Mouse (Mus musculus): ENCODE measurements around the gene Nrde2. TPM values are rescaled to one million over a fixed set of nuclear protein-coding genes. Genes with fewer than 3 reads are reported as not detected.

Gene Nrde2
- total and polyA plus RNA-seq, 3 experiments, result 18.9 to 25.6 (median 23.6) TPM

DNA sequence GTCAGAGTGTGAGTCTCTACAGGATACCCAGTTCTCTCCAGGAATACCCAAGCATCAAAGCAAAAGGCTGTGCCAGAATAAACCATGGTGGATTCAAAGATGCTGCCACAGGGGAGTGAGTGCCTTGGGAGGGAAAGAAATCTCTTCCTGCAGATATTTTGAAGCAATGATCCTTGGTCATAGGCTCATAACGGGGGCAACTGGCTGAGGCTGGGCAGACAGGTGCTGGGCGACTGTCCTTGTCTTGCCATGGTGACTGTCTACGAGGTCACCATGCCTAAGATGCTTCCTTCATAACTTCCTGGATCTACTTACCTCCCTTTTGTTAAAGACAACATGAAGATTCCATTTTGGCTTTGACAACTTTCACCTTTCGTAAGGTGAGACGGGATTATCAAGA lies 54.9 kb downstream of the Nrde2 start:
- H3K4me2 ChIP-seq (ENCODE audit: insufficient read depth, low read depth, poor library complexity, severe bottlenecking), result no peak overlapping the region
- no peaks in the 10 kb centered on the region for H3K36me3 ChIP-seq (replicated peaks in 1 of 2; ENCODE audit: control insufficient read depth in 1 of 2, insufficient read depth in 1 of 2, low read length in 1 of 2)
- H3K9me3 ChIP-seq (replicated peaks; ENCODE audit: low read length), result no peaks in the 10 kb centered on the region
- peaks cover 18 to 36% of the 10 kb centered on the region in 2 experiments for H3K4me1 ChIP-seq (ENCODE audit: control insufficient read depth in 1 of 2, insufficient read depth in 2 of 2)
- H3K4me3 ChIP-seq (replicated peaks in 1 of 3; ENCODE audit: low read depth in 2 of 3, low read length in 2 of 3, poor library complexity in 1 of 3), result no peak overlapping the region
- H3K27me3 ChIP-seq (replicated peaks), result no peaks in the 10 kb centered on the region
- TF ChIP-seq POLR2AphosphoS2 (IDR thresholded peaks at IDR 0.05; ENCODE audit: low read depth, low read length) (no peak), JUND (conservative IDR thresholded peaks at IDR 0.05; ENCODE audit: low read depth, low read length) (no peak), MAX (IDR thresholded peaks at IDR 0.05; ENCODE audit: low read length) (no peak), POLR2A (IDR thresholded peaks at IDR 0.05; ENCODE audit: low read depth, low read length) (no peak), EP300 (IDR thresholded peaks at IDR 0.05; ENCODE audit: low read length) (no peak), CHD2 (IDR thresholded peaks at IDR 0.05; ENCODE audit: low read length) (no peak), SIN3A (IDR thresholded peaks at IDR 0.05; ENCODE audit: low read length) (no peak), CTCF (conservative IDR thresholded peaks at IDR 0.05 in 1 of 2, IDR thresholded peaks at IDR 0.05 in 1 of 2; ENCODE audit: low read depth in 2 of 2, low read length in 2 of 2) (no peak), ZC3H11A (IDR thresholded peaks at IDR 0.05; ENCODE audit: low read depth, low read length) (no peak), IRF4 (IDR thresholded peaks at IDR 0.05; ENCODE audit: low read depth, low read length) (no peak), ZKSCAN1 (IDR thresholded peaks at IDR 0.05; ENCODE audit: borderline replicate concordance, low read depth, low read length) (no peak), PAX5 (IDR thresholded peaks at IDR 0.05; ENCODE audit: low read length) (no peak), MYC (IDR thresholded peaks at IDR 0.05; ENCODE audit: low read depth, low read length) (no peak), RAD21 (IDR thresholded peaks at IDR 0.05; ENCODE audit: low read depth, low read length) (no peak), CHD1 (IDR thresholded peaks at IDR 0.05; ENCODE audit: low read depth, low read length) (no peak), SMC3 (IDR thresholded peaks at IDR 0.05; ENCODE audit: low read depth, low read length) (no peak), ETS1 (conservative IDR thresholded peaks at IDR 0.05; ENCODE audit: low read depth, low read length) (no peak), USF1 (IDR thresholded peaks at IDR 0.05; ENCODE audit: low read depth, low read length) (no peak), ZMIZ1 (IDR thresholded peaks at IDR 0.05; ENCODE audit: low read depth, low read length) (no peak)
- dilution Hi-C loops (cut with MboI; ENCODE audit: extremely low pct_ligation_motif_present, extremely low pct_unique_long_range_greater_than_20kb, low sequenced_read_pairs) (no loop called here), in situ Hi-C loops (cut with MboI; ENCODE audit: low pct_ligation_motif_present, low pct_unique_long_range_greater_than_20kb, low sequenced_read_pairs) (loop anchor here (5.0 to 25.0 kb wide), 3 partner anchors 132 to 1017 kb away; no protein-coding TSS in a partner anchor)
- H3K79me2 ChIP-seq (replicated peaks; ENCODE audit: control insufficient read depth, extremely low read depth, insufficient read depth, poor library complexity, severe bottlenecking), result no peaks in the 10 kb centered on the region
- H3K27ac ChIP-seq (ENCODE audit: insufficient read depth, low read depth), result no peak overlapping the region
- no peak overlapping the region for H3K9ac ChIP-seq (ENCODE audit: insufficient read depth, low read depth)
- DNase-seq (ENCODE audit: extremely low read depth), result no peak

DNA sequence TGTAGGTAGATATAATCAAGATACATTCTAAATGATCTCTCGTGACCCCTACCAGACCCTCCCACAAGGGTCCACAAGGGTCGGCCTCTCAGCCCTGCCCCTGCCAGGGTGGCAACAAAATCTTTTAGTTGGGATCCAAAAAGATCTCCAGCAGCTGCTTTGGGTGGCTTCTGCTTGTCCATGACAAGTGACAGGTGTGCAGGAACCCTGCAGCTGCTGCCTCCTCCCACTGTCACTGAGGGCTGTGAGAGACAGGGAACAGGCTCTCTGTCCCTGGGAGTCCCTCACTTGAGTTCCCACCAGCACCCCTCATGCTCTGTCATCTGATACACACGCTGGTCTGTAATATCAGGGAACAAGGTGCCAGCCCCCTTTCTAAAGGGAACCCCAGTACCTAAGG lies 57.8 kb downstream of the Nrde2 start:
- Histone ChIP-seq H3K4me2 (ENCODE audit: insufficient read depth, low read depth, poor library complexity, severe bottlenecking) (no peak overlapping the region), H3K9ac (ENCODE audit: insufficient read depth, low read depth) (no peak overlapping the region), H3K4me1 (ENCODE audit: control insufficient read depth in 1 of 2, insufficient read depth in 2 of 2) (peaks cover 14 to 27% of the 10 kb centered on the region in 2 experiments), H3K27ac (ENCODE audit: insufficient read depth, low read depth) (no peak overlapping the region), H3K36me3 (replicated peaks in 1 of 2; ENCODE audit: control insufficient read depth in 1 of 2, insufficient read depth in 1 of 2, low read length in 1 of 2) (no peaks in the 10 kb centered on the region), H3K79me2 (replicated peaks; ENCODE audit: control insufficient read depth, extremely low read depth, insufficient read depth, poor library complexity, severe bottlenecking) (no peaks in the 10 kb centered on the region), H3K27me3 (replicated peaks) (no peaks in the 10 kb centered on the region), H3K9me3 (replicated peaks; ENCODE audit: low read length) (no peaks in the 10 kb centered on the region), H3K4me3 (replicated peaks in 1 of 3; ENCODE audit: low read depth in 2 of 3, low read length in 2 of 3, poor library complexity in 1 of 3) (no peak overlapping the region)
- in situ Hi-C loops (cut with MboI; ENCODE audit: low pct_ligation_motif_present, low pct_unique_long_range_greater_than_20kb, low sequenced_read_pairs), result loop anchor here (5.0 to 25.0 kb wide), 3 partner anchors 129 to 1014 kb away; no protein-coding TSS in a partner anchor
- DNase-seq (ENCODE audit: extremely low read depth), result no peak
- TF ChIP-seq ZC3H11A (IDR thresholded peaks at IDR 0.05; ENCODE audit: low read depth, low read length) (no peak), TCF12 (IDR thresholded peaks at IDR 0.05; ENCODE audit: low read depth, low read length) (no peak), ETS1 (conservative IDR thresholded peaks at IDR 0.05; ENCODE audit: low read depth, low read length) (no peak), KAT2A (IDR thresholded peaks at IDR 0.05; ENCODE audit: insufficient replicate concordance, low read length) (no peak), SMC3 (IDR thresholded peaks at IDR 0.05; ENCODE audit: low read depth, low read length) (no peak), GABPA (IDR thresholded peaks at IDR 0.05; ENCODE audit: insufficient replicate concordance, low read depth, low read length) (no peak)
- dilution Hi-C loops (cut with MboI; ENCODE audit: extremely low pct_ligation_motif_present, extremely low pct_unique_long_range_greater_than_20kb, low sequenced_read_pairs), result no loop called here
